Mouse (Mus musculus) liver, embryonic 14.5 days (tissue): ENCODE data around the gene Pou6f1.

Experiments
- CTCF ChIP-seq: IDR thresholded peaks from 2 replicates; pipeline ENCODE4 v1.5.1; 2016; ENCODE audit warnings: antibody characterized with exemption, low read depth, control low read depth
- EP300 ChIP-seq: IDR thresholded peaks from 2 replicates; pipeline ENCODE4 v1.6.1; 2016; ENCODE audit warnings: antibody characterized with exemption, low read depth

GRCm38 (mm10) chr15:100551326-100552307 is 48.2 kb downstream of the Pou6f1 start, which contains the start of gene Tfcp2:
- TF ChIP-seq CTCF, result no peak
- TF ChIP-seq EP300, result no peak
